Mouse (Mus musculus) kidney, postnatal 36 days (tissue): ENCODE measurements around the gene Dnajb4.
"Not testable (repeated sequence)": the region's sequence is repeated elsewhere in the genome, so short reads cannot be mapped to it uniquely, and the experiment has no call there.

Experiments used
- DNase-seq, 2 experiments: peaks; one replicate each; pipeline ENCODE4 v3.0.0; 2021 to 2022; ENCODE audit warnings: mixed read lengths in 2 of 2

Dnajb4 gene

GRCm38 (mm10) chr3:152208096-152208885, 1.8 kb downstream of the Dnajb4 start:
- no peak for DNase-seq

GRCm38 (mm10) chr3:152207156-152207555, 2.9 kb downstream of the Dnajb4 start:
- DNase-seq = no peak

GRCm38 (mm10) chr3:152204577-152204976, 5.5 kb downstream of the Dnajb4 start:
- DNase-seq = no peak

- no peak for DNase-seq
These were observed 6.1 kb downstream of the Dnajb4 start for GRCm38 (mm10) chr3:152203996-152204395.

- no peak for DNase-seq
These were observed 6.7 kb downstream of the Dnajb4 start for GRCm38 (mm10) chr3:152203411-152203810.

- DNase-seq = no peak
These were observed 7.2 kb downstream of the Dnajb4 start for GRCm38 (mm10) chr3:152202942-152203341.

- DNase-seq = no peak
These were observed 8.5 kb downstream of the Dnajb4 start for GRCm38 (mm10) chr3:152201651-152202050.

GRCm38 (mm10) chr3:152201181-152201580, 8.9 kb downstream of the Dnajb4 start:
- no peak for DNase-seq

GRCm38 (mm10) chr3:152199125-152199524, 11.0 kb downstream of the Dnajb4 start:
- DNase-seq = no peak

- DNase-seq = not testable (repeated sequence)
These were observed 12.9 kb downstream of the Dnajb4 start for GRCm38 (mm10) chr3:152197246-152197645.

- DNase-seq = peak; percentile 85 to 95
These were observed 16.4 kb downstream of the Dnajb4 start for GRCm38 (mm10) chr3:152193635-152194097.

GRCm38 (mm10) chr3:152193177-152193576, 16.9 kb downstream of the Dnajb4 start:
- DNase-seq = no peak

- peak; percentile 16 to 84 for DNase-seq
These were observed 17.7 kb downstream of the Dnajb4 start for GRCm38 (mm10) chr3:152192238-152192931.

- DNase-seq = peak; percentile 66 to 69
These were observed 18.3 kb downstream of the Dnajb4 start for GRCm38 (mm10) chr3:152191791-152192237.

- DNase-seq = peak in 1 of 2 experiments; percentile 20
These were observed 19.2 kb downstream of the Dnajb4 start for GRCm38 (mm10) chr3:152190679-152191477.

GRCm38 (mm10) chr3:152189306-152189705, 20.8 kb downstream of the Dnajb4 start:
- no peak for DNase-seq

GRCm38 (mm10) chr3:152186106-152186505, 24.0 kb downstream of the Dnajb4 start:
- DNase-seq = no peak

GRCm38 (mm10) chr3:152183522-152183921, 26.6 kb downstream of the Dnajb4 start:
- no peak for DNase-seq

GRCm38 (mm10) chr3:152180624-152181023, 29.5 kb downstream of the Dnajb4 start:
- DNase-seq = no peak

GRCm38 (mm10) chr3:152179285-152179684, 30.8 kb downstream of the Dnajb4 start:
- DNase-seq = no peak

- no peak for DNase-seq
These were observed 31.3 kb downstream of the Dnajb4 start for GRCm38 (mm10) chr3:152178816-152179215.

GRCm38 (mm10) chr3:152172322-152172935, 37.7 kb downstream of the Dnajb4 start:
- DNase-seq = no peak

GRCm38 (mm10) chr3:152171862-152172261, 38.2 kb downstream of the Dnajb4 start:
- no peak for DNase-seq
